Mouse (Mus musculus) cortical plate, adult 2 months (tissue): ENCODE data around the gene S100pbp. TPM values are rescaled to one million over a fixed set of nuclear protein-coding genes. Genes with fewer than 3 reads are reported as not detected.

Experiments
- H3K27ac ChIP-seq: fragments of 200-500 bp; 2 replicates; pipeline ENCODE4 v1.5.1; 2012; ENCODE audit warnings: low read length, control low read depth, inconsistent platforms; ENCODE audit not compliant: insufficient read depth
- H3K4me1 ChIP-seq: fragments of 200-500 bp; 2 replicates; pipeline ENCODE4 v1.6.1; 2011; ENCODE audit warnings: low read length; ENCODE audit not compliant: control insufficient read depth, insufficient read depth
- H3K4me3 ChIP-seq: fragments of 200-500 bp; 2 replicates; pipeline ENCODE4 v1.5.1; 2011; ENCODE audit warnings: mild to moderate bottlenecking, low read length, control low read depth; ENCODE audit not compliant: insufficient read depth
- CTCF ChIP-seq: fragments of 200-500 bp; IDR thresholded peaks from 2 replicates; pipeline ENCODE4 v1.5.1; 2011; ENCODE audit warnings: mild to moderate bottlenecking, control low read depth, low read length; ENCODE audit not compliant: insufficient read depth; ENCODE audit errors: extremely low read depth
- POLR2A ChIP-seq: fragments of 200-500 bp; IDR thresholded peaks from 2 replicates; pipeline ENCODE4 v1.6.1; 2011; ENCODE audit warnings: mild to moderate bottlenecking, low read length, control low read depth; ENCODE audit not compliant: insufficient read depth; ENCODE audit errors: extremely low read depth
- polyA plus RNA-seq: library from polyadenylated mRNA; depleted of rRNA; stranded (reverse); fragments of >200 nt; gene quantifications from 2 replicates; pipeline ENCODE4 v1.2.3, GENCODE M21; 2012

Gene S100pbp
- polyA plus RNA-seq, 1 experiment: 24.3 TPM

DNA sequence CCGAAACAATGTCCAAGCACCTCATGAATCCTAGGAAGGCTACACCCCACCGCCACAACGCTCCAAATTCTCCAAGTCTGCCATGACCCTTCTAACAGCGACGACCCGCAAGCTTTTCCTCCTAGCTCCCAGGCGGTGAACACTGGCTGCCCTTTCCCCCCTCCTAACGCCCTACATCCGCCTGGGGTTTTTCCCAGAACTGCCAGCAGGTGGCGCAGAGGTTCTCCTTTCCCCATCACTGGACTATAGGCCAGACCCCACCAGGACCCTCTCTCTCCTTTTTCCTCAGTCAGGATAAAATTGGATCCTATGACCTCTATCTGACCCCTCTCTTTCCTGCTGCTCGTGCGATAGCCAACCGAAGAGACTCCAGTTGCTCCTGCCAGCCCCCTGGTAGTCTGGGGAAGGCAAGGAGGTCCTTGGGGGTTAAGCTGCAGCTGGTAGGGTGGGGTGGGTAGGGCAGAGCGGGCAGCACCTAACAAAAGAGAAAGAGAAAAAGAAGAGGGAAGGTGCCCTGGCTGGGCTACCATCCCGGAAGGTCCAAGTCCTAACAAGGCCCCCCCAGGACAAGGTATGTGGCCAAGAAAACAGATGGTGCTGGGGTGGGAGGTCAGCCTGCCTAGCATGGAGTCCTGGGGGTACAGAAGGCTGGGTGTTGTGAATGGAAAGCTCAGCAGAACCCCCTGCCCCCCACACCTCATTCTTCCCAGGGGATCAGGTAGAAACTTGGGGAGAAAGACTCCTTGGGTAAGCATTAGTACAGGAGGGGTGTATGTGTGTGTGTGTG is 54.5 kb downstream of the S100pbp start:
- Histone ChIP-seq H3K4me3 (no peak overlapping the region), H3K27ac (no peak overlapping the region), H3K4me1 (peaks cover 4% of the 10 kb centered on the region; the same call in 1 of the 2 replicates)
- TF ChIP-seq POLR2A (no peak), CTCF (peak; percentile 76)

DNA sequence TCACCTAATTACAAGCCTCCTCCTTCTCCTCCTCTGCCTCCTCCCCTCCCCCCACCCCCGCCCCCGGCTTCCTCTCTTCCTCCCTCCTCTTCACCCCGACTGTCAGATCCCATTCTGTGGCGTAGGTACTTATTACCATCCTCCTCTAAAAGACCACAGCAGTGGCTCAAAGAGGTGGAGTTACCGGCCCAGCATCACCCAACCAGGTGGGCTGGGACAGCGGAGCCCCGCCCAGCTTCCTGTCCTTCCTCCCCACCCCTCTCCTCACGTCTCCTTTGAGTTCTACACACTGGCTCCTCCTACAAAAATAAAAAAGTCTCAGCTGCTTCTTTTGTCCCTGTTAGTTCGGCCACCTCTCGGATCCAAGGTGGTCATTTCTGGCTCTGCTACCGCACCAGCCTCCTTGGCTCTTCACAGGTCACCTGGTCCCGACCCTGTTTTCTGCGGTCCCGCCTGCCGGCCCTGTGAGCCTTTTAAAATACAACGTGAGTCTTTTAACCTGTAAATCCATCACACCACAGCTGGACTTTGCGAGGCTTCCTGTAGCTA is 58.7 kb downstream of the S100pbp start:
- Histone ChIP-seq H3K27ac (no peak overlapping the region), H3K4me3 (no peak overlapping the region), H3K4me1 (peaks cover 9% of the 10 kb centered on the region)
- TF ChIP-seq CTCF: no peak

DNA sequence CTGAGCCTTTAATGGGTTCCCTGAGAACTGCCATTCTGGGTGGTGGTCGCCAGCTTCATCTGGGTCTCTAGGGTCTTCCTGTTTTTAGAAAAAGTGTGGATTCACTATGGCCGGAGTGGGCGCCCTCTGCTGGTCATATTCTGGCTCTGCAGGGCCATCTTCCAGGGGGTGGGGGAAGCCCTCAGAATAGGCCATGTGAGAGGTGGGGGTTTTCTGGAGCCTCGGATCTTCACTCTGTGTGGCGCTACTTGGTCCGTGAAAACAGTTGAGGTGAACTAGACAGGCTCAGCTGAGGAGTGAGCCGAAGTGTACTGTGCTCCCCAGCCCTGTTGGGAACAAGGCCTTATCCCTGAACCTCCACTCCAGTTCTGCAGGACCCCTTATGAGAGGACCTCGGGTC is 59.4 kb downstream of the S100pbp start:
- TF ChIP-seq POLR2A (no peak), CTCF (peak; percentile 55)
- no peak overlapping the region for H3K4me3 ChIP-seq
- H3K27ac ChIP-seq: no peak overlapping the region
- peaks cover 11% of the 10 kb centered on the region for H3K4me1 ChIP-seq

DNA sequence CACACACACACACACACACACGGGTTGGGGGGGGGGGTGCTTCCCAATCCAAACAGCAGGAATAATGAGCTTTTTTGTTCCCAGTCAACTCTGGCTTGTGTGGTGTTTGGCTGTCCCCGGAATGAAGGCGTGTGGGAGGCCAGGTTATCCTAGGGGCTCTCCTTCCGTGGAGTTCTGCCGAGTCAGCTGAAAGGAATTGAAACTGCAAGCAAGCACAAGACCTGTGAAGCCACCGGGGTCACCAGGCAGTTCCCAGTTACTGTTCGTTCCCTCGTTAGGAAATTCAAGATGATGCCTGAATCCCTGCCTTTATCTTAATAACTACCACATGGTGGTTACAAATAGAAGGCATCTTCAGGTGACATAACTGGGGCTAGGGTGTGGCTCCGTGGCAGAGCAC is 60.1 kb downstream of the S100pbp start:
- no peak overlapping the region for H3K27ac ChIP-seq
- peaks cover 11% of the 10 kb centered on the region for H3K4me1 ChIP-seq
- TF ChIP-seq POLR2A (no peak), CTCF (no peak)
- H3K4me3 ChIP-seq: no peak overlapping the region

DNA sequence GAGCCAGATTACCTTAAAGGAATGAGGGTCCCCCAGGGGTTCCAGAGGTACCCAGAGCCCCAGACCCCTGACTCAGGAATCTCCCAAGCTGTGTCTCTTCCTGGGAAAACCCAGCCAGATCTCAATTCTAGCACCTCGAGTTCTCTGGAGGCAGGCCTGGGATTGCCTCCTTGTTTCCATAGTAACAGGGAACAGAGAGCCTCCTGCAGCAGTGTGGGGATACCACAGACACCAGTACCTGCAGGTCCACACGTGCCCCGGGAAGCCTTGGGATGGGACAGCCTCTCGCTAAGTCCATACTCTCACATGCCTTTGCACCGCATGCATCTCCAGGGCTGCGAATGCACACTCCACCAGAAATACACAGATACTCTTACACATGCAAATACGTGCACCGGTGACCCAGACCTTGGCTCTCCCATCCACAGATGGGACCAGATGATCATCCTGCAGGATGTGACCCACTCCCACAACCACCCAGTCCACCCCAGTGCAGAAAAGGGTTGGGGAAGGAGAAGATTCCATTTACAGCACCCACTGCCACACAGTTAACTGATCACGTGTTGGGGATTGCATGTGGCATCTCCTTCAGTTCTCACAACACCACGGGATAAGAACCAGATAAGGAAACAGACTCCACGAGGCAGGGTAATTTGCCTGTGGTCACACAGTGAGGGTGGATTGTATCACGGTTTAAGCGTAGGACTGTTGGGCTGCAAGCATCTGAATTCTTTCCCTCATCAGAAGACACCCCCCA is 60.8 kb downstream of the S100pbp start:
- Histone ChIP-seq H3K4me1 (peaks cover 11% of the 10 kb centered on the region), H3K27ac (no peak overlapping the region), H3K4me3 (no peak overlapping the region)
- TF ChIP-seq POLR2A (no peak), CTCF (no peak)

DNA sequence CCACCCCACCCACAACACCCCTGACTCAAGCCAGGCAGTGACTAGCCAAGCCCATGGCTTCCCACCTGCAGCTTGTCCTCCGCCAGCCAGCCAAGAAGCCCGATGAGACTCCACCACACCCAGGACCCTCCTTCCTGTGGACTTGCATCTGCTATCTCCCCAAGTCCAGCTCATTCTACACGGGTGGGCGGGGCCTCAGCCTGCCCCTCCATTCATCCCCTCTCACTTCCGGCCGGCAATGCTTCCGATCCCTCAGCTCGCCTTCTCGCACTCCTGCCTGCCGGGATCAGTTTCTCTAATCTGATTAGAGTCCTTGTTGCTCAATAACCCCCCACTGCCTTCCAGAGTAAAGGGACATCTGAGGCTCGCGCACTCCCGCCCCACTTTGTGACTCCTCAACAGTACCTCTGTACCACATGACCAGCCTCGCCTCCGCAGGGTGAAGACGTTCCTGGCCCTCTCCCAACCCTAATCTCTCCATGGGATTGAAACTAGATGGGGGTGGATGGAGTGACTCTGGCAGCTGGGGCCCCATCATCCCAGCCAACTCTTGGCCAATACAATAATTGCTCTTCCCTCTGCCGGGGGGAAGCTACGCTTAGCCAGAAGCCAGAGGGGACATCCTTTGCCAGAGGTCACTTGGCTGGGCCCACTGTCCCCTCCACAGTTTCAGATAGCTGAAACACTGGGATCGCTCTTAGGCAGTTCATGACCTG is 63.6 kb downstream of the S100pbp start:
- Histone ChIP-seq H3K4me3 (no peak overlapping the region), H3K4me1 (peaks cover 14% of the 10 kb centered on the region), H3K27ac (no peak overlapping the region)
- no peak for TF ChIP-seq POLR2A
- TF ChIP-seq CTCF: no peak

DNA sequence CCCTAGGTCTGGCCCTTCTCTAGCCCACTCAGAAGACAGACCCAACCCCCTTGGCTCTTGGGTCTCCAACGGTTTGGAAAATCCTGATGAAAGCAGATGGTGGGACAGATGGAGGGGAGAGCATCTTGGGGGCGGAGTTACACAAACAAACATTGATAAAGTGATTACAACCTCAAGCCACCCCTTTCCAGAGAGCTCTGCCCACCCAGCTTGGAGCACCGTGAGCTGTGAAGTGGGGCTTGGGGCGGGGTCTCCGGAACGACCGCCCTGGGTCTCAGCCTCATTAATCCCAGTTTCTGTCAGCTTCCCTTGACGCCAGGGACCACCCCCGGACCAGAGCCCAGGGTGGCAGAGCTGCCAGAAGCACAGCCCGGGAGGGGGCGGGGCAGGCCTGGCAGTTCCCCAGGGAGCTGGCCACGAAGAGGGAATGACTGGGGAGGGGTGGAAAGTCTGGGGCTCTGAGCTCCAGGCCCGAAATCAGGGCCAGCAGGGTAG is 64.8 kb downstream of the S100pbp start:
- H3K4me3 ChIP-seq: no peak overlapping the region
- TF ChIP-seq POLR2A (no peak), CTCF (no peak)
- H3K4me1 ChIP-seq: peaks cover 14% of the 10 kb centered on the region
- no peak overlapping the region for H3K27ac ChIP-seq

DNA sequence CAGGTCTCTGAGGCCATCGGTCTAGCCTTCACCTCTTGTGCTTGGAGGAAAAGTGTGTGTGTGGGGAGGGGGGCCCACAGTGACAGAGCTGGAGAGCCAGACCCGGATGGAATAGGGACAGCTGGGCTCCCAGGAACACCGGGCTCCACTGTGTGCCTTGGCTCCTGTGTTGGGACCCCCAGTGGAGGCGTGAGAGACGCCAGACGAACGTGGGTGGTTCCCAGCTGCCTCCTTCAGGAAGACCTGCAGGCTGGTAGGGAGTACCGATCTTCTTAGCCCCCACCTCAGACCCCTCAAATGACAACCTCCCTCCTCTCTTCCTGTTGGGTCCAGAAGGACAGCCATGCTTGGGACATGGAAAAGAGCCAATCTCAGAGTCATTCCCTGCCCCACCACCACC is 66.8 kb downstream of the S100pbp start:
- Histone ChIP-seq H3K27ac (no peak overlapping the region), H3K4me1 (peaks cover 6% of the 10 kb centered on the region), H3K4me3 (no peak overlapping the region)
- TF ChIP-seq POLR2A: no peak
- no peak for TF ChIP-seq CTCF

DNA sequence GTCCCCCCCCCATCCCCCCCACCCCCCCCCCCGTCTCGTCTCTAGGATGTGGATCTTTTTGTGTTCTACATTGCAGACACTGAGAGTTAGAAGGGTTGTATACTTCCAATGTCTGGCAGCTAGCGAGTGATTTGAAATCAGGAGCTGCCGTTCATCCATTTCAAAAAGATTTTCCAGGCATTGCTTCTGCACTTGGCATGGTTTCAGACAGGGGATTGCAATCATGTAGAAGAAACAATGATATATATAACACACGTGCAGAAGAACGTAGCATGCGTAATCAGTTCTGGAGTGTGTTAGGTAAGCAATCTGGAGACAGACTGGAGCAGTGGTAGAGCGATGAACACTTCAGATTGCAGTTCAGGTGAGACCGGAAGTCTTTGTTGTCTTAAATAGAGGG is 67.4 kb downstream of the S100pbp start:
- H3K4me1 ChIP-seq: peaks cover 6% of the 10 kb centered on the region
- H3K4me3 ChIP-seq: peak overlapping the region; percentile 79; the same call in 1 of the 2 replicates
- TF ChIP-seq CTCF (no peak), POLR2A (no peak)
- H3K27ac ChIP-seq: no peak overlapping the region
